Mouse (Mus musculus): ENCODE measurements around the gene Tenm4.

The Tenm4 gene

DNA sequence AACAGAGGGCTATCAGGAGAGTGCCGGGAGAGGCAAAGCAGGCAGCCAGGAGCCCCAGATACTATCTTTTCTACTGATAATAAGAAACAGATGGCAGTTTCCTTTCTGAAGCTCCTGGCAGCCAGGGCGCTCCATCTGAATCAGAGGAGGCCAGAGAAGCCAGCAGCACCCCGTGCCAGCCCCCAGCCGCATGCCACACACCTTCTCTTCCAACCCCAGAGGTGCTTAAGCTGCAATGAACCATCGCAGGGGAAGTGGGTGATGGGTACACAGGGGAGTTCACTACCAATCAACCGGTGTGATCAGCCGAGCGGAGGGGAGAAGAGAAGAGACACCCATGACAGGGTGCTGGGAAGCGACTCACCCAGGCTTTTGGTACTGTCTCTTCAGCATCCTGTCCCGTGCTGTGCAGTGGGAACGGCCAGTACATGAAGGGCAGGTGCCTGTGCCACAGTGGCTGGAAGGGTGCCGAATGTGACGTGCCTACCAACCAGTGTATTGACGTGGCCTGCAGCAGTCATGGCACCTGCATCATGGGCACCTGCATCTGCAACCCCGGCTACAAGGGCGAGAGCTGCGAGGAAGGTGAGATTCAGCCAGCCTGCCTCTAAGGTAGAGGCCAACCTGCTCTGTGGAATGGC, 602.7 kb downstream of the Tenm4 start:
- DNase-seq (ENCODE audit: low read depth) = no peak

DNA sequence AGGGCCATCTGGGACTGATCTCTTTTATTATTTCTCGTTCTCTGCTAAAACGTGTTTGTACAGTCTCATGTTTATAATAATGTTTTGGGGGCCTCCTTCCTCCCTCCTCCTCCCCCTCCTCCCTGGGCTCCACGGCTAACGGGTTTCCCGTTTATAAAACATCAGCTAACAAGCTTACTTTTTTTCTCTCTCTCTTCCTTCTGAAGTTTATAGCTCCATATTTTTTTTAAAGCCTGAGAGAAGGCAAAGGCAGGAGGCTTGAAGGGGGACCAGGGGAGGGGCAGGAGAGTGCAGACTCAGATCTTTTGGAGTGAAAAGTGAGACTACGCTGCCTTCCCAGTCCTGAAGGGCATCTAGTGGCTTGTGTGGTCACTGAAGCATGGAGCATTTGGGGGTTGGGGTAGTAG, 604.0 kb downstream of the Tenm4 start:
- DNase-seq (ENCODE audit: low read depth) = no peak

GRCm38 (mm10) chr7:96777938-96778600, 607.0 kb downstream of the Tenm4 start:
- DNase-seq (ENCODE audit: low read depth) = no peak

DNA sequence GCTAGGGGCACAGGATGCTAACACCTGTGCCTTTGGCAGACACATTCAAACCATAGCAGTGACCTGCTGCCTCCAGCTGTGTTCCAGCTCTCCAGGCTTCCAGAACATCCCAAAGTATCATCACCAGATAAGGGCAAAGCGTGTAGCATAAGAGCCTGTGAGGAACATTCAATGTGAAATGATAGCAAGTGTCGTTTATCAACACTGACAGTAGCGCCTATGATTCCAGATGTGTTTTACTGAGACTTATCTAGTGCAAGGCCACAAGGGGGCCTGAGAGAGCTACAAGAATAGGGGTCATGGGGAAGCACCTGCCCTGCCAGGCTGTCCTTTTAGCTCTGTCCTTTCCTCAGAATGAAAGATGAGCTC, 607.5 kb downstream of the Tenm4 start:
- peak; percentile 14 for DNase-seq (ENCODE audit: low read depth)

- no peak for DNase-seq (ENCODE audit: low read depth)
These were observed 609.5 kb downstream of the Tenm4 start for GRCm38 (mm10) chr7:96780556-96780955.

GRCm38 (mm10) chr7:96781068-96781467, 610.0 kb downstream of the Tenm4 start:
- DNase-seq (ENCODE audit: low read depth) = no peak

GRCm38 (mm10) chr7:96782686-96783085, 611.6 kb downstream of the Tenm4 start:
- DNase-seq (ENCODE audit: low read depth) = no peak

DNA sequence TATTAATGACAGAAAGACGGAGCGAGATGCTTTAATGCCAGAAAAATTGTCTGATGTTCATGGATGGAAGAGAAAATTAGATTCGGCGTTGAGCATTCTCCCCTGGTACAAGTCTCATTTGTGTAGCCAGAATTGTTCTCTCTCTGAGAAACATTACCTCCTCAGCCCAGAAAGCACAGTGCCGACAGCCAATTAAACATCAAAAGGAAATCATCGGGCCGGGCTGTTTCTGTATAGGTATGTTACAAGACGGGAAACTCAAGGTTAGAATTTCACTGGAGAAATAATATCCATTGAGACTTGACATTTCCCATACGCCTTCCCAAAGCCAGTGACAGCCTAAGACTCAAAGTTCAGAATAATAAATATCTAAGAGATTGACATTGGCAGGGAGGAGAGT, 614.8 kb downstream of the Tenm4 start:
- DNase-seq (ENCODE audit: low read depth) = no peak

DNA sequence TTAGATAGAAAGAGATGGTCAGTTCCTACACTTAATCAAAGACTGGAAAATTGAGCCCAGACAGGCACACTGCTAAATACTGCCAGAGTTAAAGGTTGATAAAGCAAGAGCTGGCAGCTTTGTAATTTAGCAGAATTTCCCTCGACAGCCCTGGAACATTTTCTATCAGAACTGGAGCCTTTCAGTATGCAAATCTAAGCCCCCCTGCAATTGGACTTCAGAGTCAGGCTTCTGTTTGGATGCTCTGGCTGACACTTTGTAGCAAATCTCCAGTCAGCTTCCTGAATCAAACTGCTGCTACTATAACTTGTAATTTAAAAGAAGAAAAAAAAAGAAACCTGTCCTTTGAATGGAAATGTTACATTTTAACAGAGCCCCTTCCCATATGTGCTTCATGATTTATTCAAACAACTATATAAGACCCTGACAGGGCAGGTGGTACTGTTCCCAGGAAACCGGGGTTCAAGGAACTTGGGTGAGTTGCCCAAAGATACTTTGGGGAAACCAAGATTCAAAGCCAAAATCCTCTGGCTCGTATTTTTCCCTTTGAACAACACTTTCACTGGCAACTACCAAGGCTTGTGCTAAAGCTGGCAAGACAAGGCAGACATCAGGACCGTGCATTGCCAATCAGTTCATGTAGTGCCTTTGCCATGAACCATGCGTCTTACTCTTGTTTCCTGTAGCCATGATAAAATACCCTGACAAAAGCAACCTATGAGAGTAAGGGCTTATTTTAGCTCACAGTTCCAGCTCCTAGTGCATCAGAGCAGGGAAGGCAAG, 615.4 kb downstream of the Tenm4 start:
- DNase-seq (ENCODE audit: low read depth) = no peak

- no peak for DNase-seq (ENCODE audit: low read depth)
These were observed 617.1 kb downstream of the Tenm4 start for GRCm38 (mm10) chr7:96788135-96788534.

- no peak for DNase-seq (ENCODE audit: low read depth)
These were observed 619.3 kb downstream of the Tenm4 start for GRCm38 (mm10) chr7:96790326-96790725.

DNA sequence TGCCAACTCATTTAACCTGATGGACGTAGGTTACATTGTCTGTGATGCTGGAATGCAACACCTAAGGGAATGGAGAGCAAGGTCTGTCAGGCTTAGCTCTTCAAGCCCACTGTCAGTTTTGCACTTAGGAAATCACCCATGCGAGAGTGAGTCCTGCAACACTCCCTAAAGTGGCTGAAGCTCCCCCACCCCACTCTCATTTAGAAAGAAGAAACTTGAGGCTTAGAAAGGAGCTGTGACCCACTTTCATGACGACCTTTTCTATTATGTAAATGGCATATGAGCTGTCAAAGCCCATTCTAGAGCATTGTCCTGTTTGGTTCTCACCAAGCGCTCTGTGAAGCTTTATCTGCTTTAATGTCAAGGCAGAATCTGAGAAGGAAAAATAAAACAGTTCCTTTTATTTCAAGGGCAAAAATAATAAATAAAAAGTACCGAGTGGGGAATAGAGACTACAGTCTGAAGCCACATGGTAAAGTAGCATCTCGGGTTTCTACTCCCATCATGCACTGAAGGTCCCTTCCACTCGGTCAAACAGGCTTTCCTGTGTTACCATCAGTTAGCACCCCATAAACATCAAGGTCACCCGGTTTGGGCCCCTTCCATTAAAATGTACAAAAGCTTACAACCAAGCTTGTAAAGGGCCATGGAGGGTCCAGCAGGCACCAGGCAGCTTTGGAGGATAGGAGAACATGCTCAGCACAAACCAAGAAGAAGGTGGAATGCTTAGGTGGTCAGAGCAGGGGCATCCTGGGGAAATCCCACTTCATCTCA, 621.6 kb downstream of the Tenm4 start:
- DNase-seq (ENCODE audit: low read depth) = no peak

DNA sequence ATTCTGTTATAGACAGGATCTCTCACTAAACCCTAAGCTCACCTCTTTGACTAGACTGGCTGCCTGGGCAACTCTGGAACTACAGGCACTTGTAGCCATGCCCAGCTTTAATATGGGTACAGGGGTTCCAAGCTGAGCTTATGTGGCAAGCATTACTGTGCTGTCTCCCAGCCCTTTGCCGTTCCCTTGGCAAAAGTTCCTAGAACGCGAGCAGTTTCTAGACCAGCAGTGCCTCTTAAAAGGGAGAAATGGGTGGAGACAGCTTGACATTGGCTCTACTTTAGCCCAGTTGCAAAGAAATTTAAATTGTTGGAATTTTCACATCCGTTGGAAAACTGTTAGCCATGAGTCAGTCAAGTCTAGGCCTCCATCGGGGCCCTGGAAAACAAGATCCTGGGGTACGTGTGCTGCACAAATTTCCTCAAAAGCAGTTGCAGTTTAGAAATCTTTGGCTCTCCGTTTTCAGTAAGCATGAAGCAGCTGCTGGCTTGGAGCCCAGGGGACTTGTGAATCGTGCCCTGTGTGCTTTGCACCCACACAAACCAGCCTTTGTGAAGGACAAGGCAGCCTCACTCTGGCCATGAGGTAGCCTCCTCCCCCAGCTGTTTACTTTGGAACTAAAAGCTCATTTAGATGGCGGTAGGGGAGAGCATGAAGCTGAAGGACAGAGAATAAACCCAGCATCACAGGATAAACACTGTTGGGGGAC, 625.1 kb downstream of the Tenm4 start:
- DNase-seq (ENCODE audit: low read depth) = no peak

GRCm38 (mm10) chr7:96796788-96797485, 625.9 kb downstream of the Tenm4 start:
- no peak for DNase-seq (ENCODE audit: low read depth)

- no peak for DNase-seq (ENCODE audit: low read depth)
These were observed 626.8 kb downstream of the Tenm4 start for GRCm38 (mm10) chr7:96797716-96798332.

DNA sequence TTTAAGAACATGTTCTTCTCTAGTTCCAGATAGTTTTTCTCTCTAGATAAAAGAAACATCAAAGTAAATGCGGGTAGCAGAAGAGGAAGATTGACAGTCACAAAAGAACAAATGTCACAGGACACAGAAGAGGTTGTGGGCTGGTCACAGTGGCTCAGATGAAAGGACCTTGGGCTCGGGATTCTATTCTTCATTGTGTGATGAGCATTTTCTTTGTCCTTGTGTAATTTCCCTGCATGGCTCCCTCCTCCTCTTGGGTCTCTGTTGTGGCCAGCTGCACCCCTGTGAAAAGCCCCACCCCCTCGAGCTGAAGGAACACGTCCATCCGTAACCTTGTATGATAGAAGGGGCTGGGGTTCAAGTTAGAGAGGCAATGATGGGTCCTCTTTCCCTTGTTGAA, 628.8 kb downstream of the Tenm4 start:
- DNase-seq (ENCODE audit: low read depth) = no peak

DNA sequence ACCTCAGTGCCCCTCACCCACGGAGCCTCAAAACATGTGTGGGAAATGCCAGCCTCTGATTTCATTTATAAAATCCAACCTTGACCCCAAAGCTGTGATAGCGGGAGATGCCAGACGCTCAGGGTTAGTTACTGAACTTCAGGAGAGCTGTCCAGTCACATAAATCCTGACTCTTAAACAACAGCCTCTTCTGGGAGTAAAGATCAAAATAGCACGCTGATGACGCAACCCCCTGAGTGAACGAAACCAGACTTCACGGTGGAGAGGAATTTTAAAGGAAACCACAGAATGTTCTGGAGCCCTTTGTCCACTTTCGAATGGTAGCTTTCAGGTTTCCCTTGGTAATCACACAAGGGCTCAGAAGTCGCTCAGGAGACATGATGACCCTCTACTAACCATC, 630.3 kb downstream of the Tenm4 start:
- DNase-seq (ENCODE audit: low read depth) = no peak

- DNase-seq (ENCODE audit: low read depth) = no peak
These were observed 631.2 kb downstream of the Tenm4 start for GRCm38 (mm10) chr7:96802216-96802615.

DNA sequence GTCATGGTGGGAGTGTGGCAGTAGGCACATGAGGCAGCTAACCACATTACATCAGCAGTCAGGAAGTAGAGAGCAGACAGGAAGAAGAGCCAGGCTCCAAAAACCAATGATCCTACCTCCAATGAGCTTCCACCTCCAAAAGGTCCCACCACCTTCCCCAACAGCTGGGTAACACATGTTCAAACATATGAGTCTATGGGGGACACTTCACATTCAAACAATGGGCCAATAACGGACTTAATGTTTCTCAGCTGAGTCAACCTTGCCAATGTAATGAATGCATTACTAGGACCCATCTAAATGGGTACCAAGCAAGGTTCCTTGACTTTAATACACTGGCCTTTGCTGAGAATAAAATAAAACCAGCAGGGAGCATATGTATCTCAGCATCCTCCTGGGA, 635.5 kb downstream of the Tenm4 start:
- no peak for DNase-seq (ENCODE audit: low read depth)

DNA sequence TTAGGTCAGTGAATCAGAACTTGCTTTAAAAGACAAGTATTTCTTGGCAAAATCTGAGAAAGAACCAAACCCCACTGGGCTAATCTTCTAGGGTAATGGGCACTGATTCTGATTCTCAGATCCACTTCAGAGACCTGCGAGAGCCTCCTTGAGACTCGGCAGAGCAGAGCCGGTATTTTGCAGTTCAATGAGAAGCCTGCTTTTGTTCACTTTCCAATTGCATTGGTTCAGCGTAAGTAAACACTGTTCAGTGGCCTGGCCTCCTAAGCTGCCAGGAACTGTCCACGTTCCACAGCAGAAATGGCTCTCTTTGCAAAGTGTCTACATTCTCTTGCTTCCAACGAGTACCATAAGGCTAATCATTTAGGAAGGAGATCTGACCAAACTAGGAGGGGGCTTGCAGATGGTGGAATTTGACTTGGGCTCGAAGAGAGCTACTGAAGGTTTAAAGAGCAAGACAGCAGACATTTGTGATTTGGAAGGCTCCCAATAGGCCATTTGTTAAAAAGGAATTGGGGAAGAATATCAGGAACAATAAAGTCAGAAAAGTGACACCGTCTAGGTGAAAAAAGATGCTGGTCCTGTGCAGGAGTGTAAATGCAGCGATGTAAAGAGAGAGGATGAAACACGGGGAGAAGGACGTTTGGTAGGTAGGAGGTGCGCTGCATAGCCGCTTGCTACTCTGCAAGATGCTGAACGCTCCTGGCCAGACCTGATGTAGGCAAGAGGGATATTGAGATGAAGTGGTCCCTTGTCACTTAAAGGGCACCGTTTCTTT, 636.4 kb downstream of the Tenm4 start:
- DNase-seq (ENCODE audit: low read depth) = no peak

Data from 416B (cell line).